Mouse (Mus musculus): Measurements from ENCODE around the gene Catip. TPM values are rescaled to one million over a fixed set of nuclear protein-coding genes. Genes with fewer than 3 reads are reported as not detected.
A peak's percentile ranks its signal among the peaks of the same experiment; 100 is the strongest.

Catip gene
- total RNA-seq, 4 experiments from 2014 or later, result 1.7 to 3.3 (median 2.2) TPM

GRCm38 (mm10) chr1:74397268-74397918, 35.5 kb downstream of the Catip start:
- DNase-seq (ENCODE audit: low spot score in 2 of 2), result peak; percentile 90 to 91

- DNase-seq (ENCODE audit: low spot score in 2 of 2), result peak in 1 of 2 experiments; percentile 60
Measured at GRCm38 (mm10) chr1:74397919-74398451, 36.1 kb downstream of the Catip start.

GRCm38 (mm10) chr1:74400531-74400930, 38.6 kb downstream of the Catip start:
- DNase-seq (ENCODE audit: low spot score in 2 of 2), result no peak

GRCm38 (mm10) chr1:74401015-74401702, 39.3 kb downstream of the Catip start:
- DNase-seq (ENCODE audit: low spot score in 2 of 2), result no peak

- no peak for DNase-seq (ENCODE audit: low spot score in 2 of 2)
Measured at GRCm38 (mm10) chr1:74404206-74404605, 42.3 kb downstream of the Catip start.

GRCm38 (mm10) chr1:74408589-74409504, 46.9 kb downstream of the Catip start, which contains the start of gene Vil1:
Gene Vil1, plus strand, starts transcription at chr1:74409376.
- DNase-seq (ENCODE audit: low spot score in 2 of 2), result no peak

- no peak for DNase-seq (ENCODE audit: low spot score in 2 of 2)
Measured at GRCm38 (mm10) chr1:74411753-74412325, 49.9 kb downstream of the Catip start.

GRCm38 (mm10) chr1:74412711-74413110, 50.8 kb downstream of the Catip start:
- no peak for DNase-seq (ENCODE audit: low spot score in 2 of 2)

- no peak for DNase-seq (ENCODE audit: low spot score in 2 of 2)
Measured at GRCm38 (mm10) chr1:74415143-74415542, 53.2 kb downstream of the Catip start.

Small RNA genes within 50 kb of the gene (microRNA-seq; reads per million reads assigned to microRNA genes)
- gene Mir26b, result 12,659 to 15,225 reads per million in 2 experiments

Other genes starting within 250 kb of the Catip start
- 10 to 100 TPM; 44.4 to 54.8 (median 47.4) TPM for gene Tns1, start 237.7 kb upstream of the Catip start, total RNA-seq (2022)
- gene Rufy4, start 236.6 kb upstream of the Catip start, total RNA-seq (2022), result under 1 TPM in 1 of 4 experiments, not detected in 3; 0.25 TPM
- not detected for gene Cxcr2, start 208.1 kb upstream of the Catip start, total RNA-seq (2022)
- gene Cxcr1, start 167.5 kb upstream of the Catip start, total RNA-seq (2022), result under 1 TPM in 1 of 4 experiments, not detected in 3; 0.34 TPM
- gene Arpc2, start 126.0 kb upstream of the Catip start, total RNA-seq (2022), result 100 to 1,000 TPM; 324 to 350 (median 341) TPM
- gene Gpbar1, start 83.6 kb upstream of the Catip start, total RNA-seq (2022), result not detected
- 100 to 1,000 TPM; 150 to 159 (median 154) TPM for gene Aamp, start 77.4 kb upstream of the Catip start, total RNA-seq (2022)
- gene Pnkd, start 77.2 kb upstream of the Catip start, total RNA-seq (2022), result 100 to 1,000 TPM; 170 to 190 (median 177) TPM
- gene Tmbim1, start 56.5 kb upstream of the Catip start, total RNA-seq (2022), result 10 to 100 TPM; 24.9 to 37.2 (median 33.3) TPM
- gene Slc11a1, start 13.1 kb downstream of the Catip start, total RNA-seq (2022), result 10 to 100 TPM in 2 of 4 experiments, 1 to 10 TPM in 2; 5.5 to 68.6 (median 30.6) TPM
- 10 to 100 TPM; 27.6 to 33.4 (median 31.6) TPM for gene Ctdsp1, start 29.4 kb downstream of the Catip start, total RNA-seq (2022)
- under 1 TPM; 0.71 to 0.92 (median 0.82) TPM for gene Vil1, start 47.3 kb downstream of the Catip start, total RNA-seq (2022)
- gene Cnot9, start 143.9 kb downstream of the Catip start, total RNA-seq (2022), result 10 to 100 TPM; 22.7 to 25.7 (median 24.6) TPM
- 10 to 100 TPM; 22.0 to 29.6 (median 23.6) TPM for gene Plcd4, start 180.8 kb downstream of the Catip start, total RNA-seq (2022)
- 10 to 100 TPM; 22.1 to 31.4 (median 24.3) TPM for gene Usp37, start 182.2 kb downstream of the Catip start, total RNA-seq (2022)
- gene Zfp142, start 226.1 kb downstream of the Catip start, total RNA-seq (2022), result 10 to 100 TPM; 28.4 to 36.8 (median 31.7) TPM
- 10 to 100 TPM; 20.3 to 25.2 (median 23.4) TPM for gene Bcs1l, start 226.2 kb downstream of the Catip start, total RNA-seq (2022)
- gene Rnf25, start 239.3 kb downstream of the Catip start, total RNA-seq (2022), result 10 to 100 TPM; 62.0 to 85.5 (median 67.7) TPM
- gene Stk36, start 239.3 kb downstream of the Catip start, total RNA-seq (2022), result 1 to 10 TPM; 3.5 to 8.0 (median 5.4) TPM

Measured in layer of hippocampus, adult 8-10 months (tissue).